Mouse (Mus musculus): ENCODE results near the gene Suds3.

DNA sequence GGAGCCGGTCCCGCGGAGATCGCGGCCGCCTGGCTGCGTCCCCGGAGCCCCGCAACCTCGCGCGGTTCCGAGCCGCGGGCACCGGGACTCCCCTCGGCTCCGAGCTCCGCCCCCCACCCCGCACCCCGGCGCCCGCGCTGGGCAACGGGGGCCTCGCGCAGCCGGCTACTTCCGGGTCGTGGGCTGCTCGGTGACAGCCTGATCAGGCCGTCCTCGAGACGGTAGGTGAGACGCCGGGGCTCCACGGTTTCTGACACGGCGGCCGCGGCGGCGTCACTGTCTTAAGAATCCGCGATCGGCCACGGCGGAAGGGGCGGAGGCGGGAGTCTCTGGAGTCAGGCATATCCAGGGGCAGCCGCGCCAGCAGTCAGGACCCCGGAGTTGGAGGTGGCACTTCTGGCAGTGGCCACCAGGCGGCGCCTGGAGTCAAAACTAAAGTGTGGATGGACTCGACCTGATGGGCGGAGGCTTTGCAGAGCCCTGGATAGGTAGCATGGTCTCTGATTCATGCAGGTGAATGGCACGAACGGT lies at the start of gene Suds3:
- TF ChIP-seq CTCF (conservative IDR thresholded peaks at IDR 0.05; ENCODE audit: low read length) (peak; percentile 96), POU5F1 (IDR thresholded peaks at IDR 0.05; ENCODE audit: borderline replicate concordance, low read length) (no peak), NANOG (IDR thresholded peaks at IDR 0.05; ENCODE audit: borderline replicate concordance, low read length) (no peak)

All from E14TG2a.4 (cell line).